Mouse (Mus musculus): ENCODE measurements around the gene Gpatch4. TPM values are rescaled to one million over a fixed set of nuclear protein-coding genes. Genes with fewer than 3 reads are reported as not detected.
A peak's percentile ranks its signal among the peaks of the same experiment; 100 is the strongest.

Gene Gpatch4
- total RNA-seq, 2 experiments from 2014 or later, result 7.2 to 7.5 TPM

DNA sequence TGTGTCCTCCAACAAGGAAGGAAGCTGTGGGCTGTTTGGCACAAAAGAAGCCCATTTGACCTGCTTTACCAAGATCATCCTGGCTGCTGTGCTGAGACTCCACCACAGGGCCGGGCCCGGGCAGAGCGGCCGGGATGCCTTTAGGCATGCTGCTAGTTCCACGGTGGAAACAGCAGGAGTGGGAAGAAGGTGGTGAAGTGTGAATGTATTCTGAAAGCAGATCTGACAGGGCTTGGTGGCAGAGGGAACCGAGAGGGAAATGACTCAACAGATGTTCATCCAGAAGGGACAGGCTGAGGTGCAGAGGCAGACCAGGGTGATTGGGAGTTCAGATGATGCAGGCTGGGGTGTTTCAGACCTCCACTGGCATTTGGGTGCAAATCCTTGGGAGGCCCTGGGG lies 54.8 kb downstream of the Gpatch4 start:
- DNase-seq, result no peak

DNA sequence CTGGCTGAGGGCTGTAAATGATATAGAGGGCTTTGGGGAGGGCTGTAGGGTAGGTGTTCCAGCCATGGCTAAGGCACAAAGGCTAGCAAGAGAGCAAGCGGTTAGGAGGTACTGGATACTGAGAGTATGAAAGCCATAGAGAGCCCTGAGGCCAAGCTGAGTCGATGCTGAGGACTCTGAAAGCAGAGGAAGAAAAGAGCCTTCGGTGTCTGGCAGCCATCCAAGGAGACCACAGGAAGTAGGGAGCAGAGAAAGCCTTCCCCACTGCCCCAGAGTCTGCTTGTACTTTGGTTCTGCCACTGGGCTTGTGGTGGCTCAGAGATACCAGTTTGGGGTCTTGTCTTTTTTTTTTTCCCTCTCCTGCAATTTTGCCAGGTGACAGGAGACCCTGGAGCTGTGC lies 57.3 kb downstream of the Gpatch4 start:
- peak; percentile 22 for DNase-seq

DNA sequence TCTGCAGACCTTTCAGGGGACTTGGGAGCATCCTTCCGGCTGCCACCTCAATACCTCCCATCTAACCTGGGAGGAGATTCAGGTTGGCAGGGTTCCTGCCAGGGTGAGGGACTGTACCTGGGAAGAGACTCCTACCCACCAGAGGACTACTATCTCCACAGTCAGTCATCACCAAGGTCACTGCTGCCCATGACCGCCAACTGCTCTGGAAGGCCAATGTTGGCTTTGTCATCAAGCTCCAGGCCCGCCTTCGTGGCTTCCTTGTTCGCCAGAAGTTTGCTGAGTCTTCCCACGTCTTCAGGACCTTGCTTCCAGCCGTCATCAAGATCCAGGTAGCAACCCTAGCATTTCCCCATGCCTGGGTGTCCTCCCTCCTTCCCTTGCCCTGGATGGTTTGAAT lies 58.8 kb downstream of the Gpatch4 start:
- no peak for DNase-seq

DNA sequence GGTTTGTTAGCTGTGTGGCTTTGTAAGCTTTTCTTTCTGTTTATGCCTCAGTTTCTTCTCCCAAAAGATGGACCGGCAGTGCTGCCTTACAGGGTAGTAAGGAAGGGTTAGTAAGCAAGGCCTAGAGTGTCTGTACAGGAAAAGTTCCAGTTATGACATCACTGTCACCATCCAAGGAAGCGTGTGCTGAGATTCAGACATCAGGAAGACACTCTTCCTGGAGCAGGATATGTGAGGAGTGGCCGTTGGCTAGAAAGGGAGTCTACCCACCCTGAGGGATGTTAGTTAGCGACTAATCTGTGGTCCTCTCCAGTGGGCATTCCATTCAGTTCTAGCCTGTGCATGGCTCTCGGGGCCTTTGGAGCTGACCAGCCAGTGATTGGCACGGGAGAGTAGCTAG lies 59.3 kb downstream of the Gpatch4 start:
- no peak for DNase-seq

DNA sequence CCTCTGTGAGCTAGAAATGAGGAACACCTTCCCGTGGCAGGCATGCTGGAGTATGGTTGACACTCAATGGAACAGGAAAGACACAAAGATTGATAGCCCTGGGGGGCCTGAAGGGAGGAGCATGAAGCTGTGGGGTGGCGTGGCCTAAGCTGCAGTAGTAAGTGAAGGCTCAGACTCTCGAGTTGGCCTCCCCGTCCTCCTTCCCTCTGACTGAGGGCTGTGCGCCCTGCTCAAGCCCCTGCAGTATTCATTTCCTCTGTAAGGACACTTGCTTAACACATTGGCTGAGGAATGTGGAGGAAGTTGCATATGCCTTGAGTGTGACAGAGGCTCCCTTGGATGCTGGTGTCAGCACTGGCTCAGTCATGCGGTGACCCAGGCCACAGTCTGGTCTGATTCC lies 59.7 kb downstream of the Gpatch4 start:
- peak; percentile 18 for DNase-seq

Other genes starting within 250 kb of the Gpatch4 start
- under 1 TPM; 0.09 to 0.10 TPM for gene Ntrk1, start 247.9 kb upstream of the Gpatch4 start, total RNA-seq (2021)
- under 1 TPM in 1 of 2 experiments, not detected in 1; 0.07 TPM for gene Insrr, start 246.2 kb upstream of the Gpatch4 start, total RNA-seq (2021)
- gene Pear1, start 218.8 kb upstream of the Gpatch4 start, total RNA-seq (2021), result 10 to 100 TPM; 24.8 to 26.1 TPM
- gene Sh2d2a, start 196.4 kb upstream of the Gpatch4 start, total RNA-seq (2021), result under 1 TPM in 1 of 2 experiments, not detected in 1; 0.12 TPM
- 10 to 100 TPM; 56.2 to 56.9 TPM for gene Prcc, start 157.5 kb upstream of the Gpatch4 start, total RNA-seq (2021)
- gene Hdgf, start 136.8 kb upstream of the Gpatch4 start, total RNA-seq (2021), result 100 to 1,000 TPM; 146 to 151 TPM
- gene Mrpl24, start 123.6 kb upstream of the Gpatch4 start, total RNA-seq (2021), result 10 to 100 TPM; 68.2 to 68.9 TPM
- gene Isg20l2, start 112.8 kb upstream of the Gpatch4 start, total RNA-seq (2021), result 10 to 100 TPM; 20.1 to 21.2 TPM
- 1 to 10 TPM; 7.7 to 8.9 TPM for gene Rrnad1, start 112.4 kb upstream of the Gpatch4 start, total RNA-seq (2021)
- 1 to 10 TPM in 1 of 2 experiments, under 1 TPM in 1; 0.91 to 1.0 TPM for gene Crabp2, start 94.4 kb upstream of the Gpatch4 start, total RNA-seq (2021)
- 10 to 100 TPM; 66.5 to 70.4 TPM for gene Nes, start 72.0 kb upstream of the Gpatch4 start, total RNA-seq (2021)
- gene Bcan, start 42.9 kb upstream of the Gpatch4 start, total RNA-seq (2021), result under 1 TPM; 0.12 to 0.29 TPM
- not detected for gene Hapln2, start 15.5 kb upstream of the Gpatch4 start, total RNA-seq (2021)
- gene Naxe, start 15.4 kb downstream of the Gpatch4 start, total RNA-seq (2021), result 10 to 100 TPM; 77.4 to 80.8 TPM
- not detected for gene Ttc24, start 35.2 kb downstream of the Gpatch4 start, total RNA-seq (2021)
- 10 to 100 TPM; 49.2 to 56.5 TPM for gene Iqgap3, start 38.9 kb downstream of the Gpatch4 start, total RNA-seq (2021)
- gene Mef2d, start 99.3 kb downstream of the Gpatch4 start, total RNA-seq (2021), result 100 to 1,000 TPM; 115 to 120 TPM
- not detected for gene Rhbg, start 211.6 kb downstream of the Gpatch4 start, total RNA-seq (2021)
- not detected for gene Gm38392, start 244.1 kb downstream of the Gpatch4 start, total RNA-seq (2021)

All from heart, postnatal 4 days (tissue).